Mouse (Mus musculus) limb, embryonic 11.5 days (tissue): Measurements from ENCODE around the gene Mfap5. TPM values are rescaled to one million over a fixed set of nuclear protein-coding genes. Genes with fewer than 3 reads are reported as not detected.

ENCODE experiments used
- ATAC-seq: fragments of 200-750 bp; cut with Nextera tagmentation; 2 replicates; pipeline ENCODE4 v1.8.0; 2017; ENCODE audit warnings: low read depth; ENCODE audit not compliant: insufficient number of reproducible peaks, low FRiP score, low TSS enrichment
- DNase-seq: peaks from one replicate; pipeline ENCODE4 v3.0.0-alpha.2; 2015; ENCODE audit warnings: low spot score
- H3K27ac ChIP-seq: fragments of 300-500 bp; sonication (generic); replicated peaks from 2 replicates; pipeline ENCODE4 v1.5.1; 2014; ENCODE audit warnings: low read depth, mild to moderate bottlenecking, low read length
- H3K27me3 ChIP-seq: fragments of 300-500 bp; sonication (generic); 2 replicates; pipeline ENCODE4 v1.6.1; 2014; ENCODE audit warnings: mild to moderate bottlenecking, low read length, mixed read lengths; ENCODE audit not compliant: control insufficient read depth, insufficient read depth
- H3K36me3 ChIP-seq: fragments of 300-500 bp; sonication (generic); 2 replicates; pipeline ENCODE4 v1.6.1; 2014; ENCODE audit warnings: mild to moderate bottlenecking, low read length, moderate library complexity, mixed read lengths; ENCODE audit not compliant: control insufficient read depth, insufficient read depth
- H3K4me1 ChIP-seq: fragments of 300-500 bp; sonication (generic); 2 replicates; pipeline ENCODE4 v1.6.1; 2014; ENCODE audit warnings: low read length, mixed read lengths; ENCODE audit not compliant: control insufficient read depth, insufficient read depth
- H3K4me2 ChIP-seq: fragments of 300-500 bp; sonication (generic); 2 replicates; pipeline ENCODE4 v1.6.1; 2014; ENCODE audit warnings: low read depth, mild to moderate bottlenecking, moderate library complexity; ENCODE audit not compliant: severe bottlenecking
- H3K4me3 ChIP-seq: fragments of 300-500 bp; sonication (generic); 2 replicates; pipeline ENCODE4 v1.5.1; 2014; ENCODE audit warnings: low read depth, low read length
- H3K9ac ChIP-seq: fragments of 300-500 bp; sonication (generic); 2 replicates; pipeline ENCODE4 v1.6.1; 2014; ENCODE audit warnings: mild to moderate bottlenecking, low read length
- H3K9me3 ChIP-seq: fragments of 300-500 bp; sonication (generic); 2 replicates; pipeline ENCODE4 v1.6.1; 2016; ENCODE audit warnings: low read length; ENCODE audit not compliant: control insufficient read depth
- whole genome bisulfite sequencing: fragments of 180-500 bp; shearing (Covaris S2); extraction: QIAGEN DNeasy Blood & Tissue Kit; methylation state at CpG from one replicate; pipeline ENCODE4 v1.1.7; 2014; 5-methylcytosine and 5-hydroxymethylcytosine counted together
- polyA plus RNA-seq: library from polyadenylated mRNA; unstranded; fragments of >200 nt; fragmentation: Nextera tagmentation; extraction: Ambion mirVana; gene quantifications from 2 replicates; pipeline ENCODE4 v1.2.1, GENCODE M21; 2014

The Mfap5 gene
- polyA plus RNA-seq, 1 experiment from 2014 or later = 0.44 TPM

DNA sequence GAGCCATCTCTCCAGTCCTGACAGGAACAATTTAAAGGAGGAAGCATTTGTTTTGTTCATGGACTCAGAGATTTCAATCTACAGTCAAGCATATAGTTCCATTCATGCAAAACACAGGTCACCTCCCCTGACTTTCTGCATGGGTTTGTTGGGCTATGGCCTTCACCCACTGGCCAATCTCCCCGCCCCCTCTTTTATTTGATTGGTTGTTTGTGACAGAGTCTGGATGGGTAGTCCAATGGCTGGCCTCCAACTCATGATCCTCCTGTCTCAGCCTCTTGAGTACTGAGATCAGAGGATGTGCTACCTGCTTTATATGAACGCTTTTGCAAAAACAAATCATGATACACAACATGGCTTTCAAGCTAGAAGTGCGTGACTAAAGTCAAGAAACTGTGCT, 71.4 kb downstream of the Mfap5 start:
- Histone ChIP-seq H3K27me3 (no peaks in the 10 kb centered on the region), H3K36me3 (no peaks in the 10 kb centered on the region), H3K9me3 (no peaks in the 10 kb centered on the region), H3K9ac (no peak overlapping the region), H3K4me1 (no peaks in the 10 kb centered on the region), H3K4me3 (no peak overlapping the region), H3K27ac (no peak overlapping the region), H3K4me2 (no peak overlapping the region)
- no peak for ATAC-seq
- DNase-seq = no peak
- WGBS = 87% methylated on average over 3 of the region's 3 CpGs

Other genes with a start within 250 kb of the Mfap5 start
- gene Klrg1, start 223.0 kb upstream of the Mfap5 start, polyA plus RNA-seq = 0.20 TPM in 1 of 2 replicates, not detected in the other
- 82.0 and 85.4 TPM in 2 replicates for gene M6pr, start 197.1 kb upstream of the Mfap5 start, polyA plus RNA-seq
- 36.9 and 37.2 TPM in 2 replicates for gene Phc1, start 165.3 kb upstream of the Mfap5 start, polyA plus RNA-seq
- gene Rimklb, start 7.1 kb upstream of the Mfap5 start, polyA plus RNA-seq = 50.7 and 56.2 TPM in 2 replicates
- 0.09 and 0.24 TPM in 2 replicates for gene Aicda, start 48.0 kb downstream of the Mfap5 start, polyA plus RNA-seq
- gene Apobec1, start 96.6 kb downstream of the Mfap5 start, polyA plus RNA-seq = 0.79 and 1.7 TPM in 2 replicates
- 0.07 and 0.14 TPM in 2 replicates for gene Gdf3, start 104.2 kb downstream of the Mfap5 start, polyA plus RNA-seq
- not detected in 2 replicates for gene Dppa3, start 120.6 kb downstream of the Mfap5 start, polyA plus RNA-seq
- 0.07 and 0.09 TPM in 2 replicates for gene Nanog, start 201.6 kb downstream of the Mfap5 start, polyA plus RNA-seq